Mouse (Mus musculus): ENCODE measurements at regions not wholly inside any gene's neighbourhood (a gene's known extent, or its start where the extent isn't known, plus 50 kb on each side); places are given as distances from the start of the nearest gene placed in this dataset.
"Not testable (repeated sequence)": the region's sequence is repeated elsewhere in the genome, so short reads cannot be mapped to it uniquely, and the experiment has no call there.

DNA sequence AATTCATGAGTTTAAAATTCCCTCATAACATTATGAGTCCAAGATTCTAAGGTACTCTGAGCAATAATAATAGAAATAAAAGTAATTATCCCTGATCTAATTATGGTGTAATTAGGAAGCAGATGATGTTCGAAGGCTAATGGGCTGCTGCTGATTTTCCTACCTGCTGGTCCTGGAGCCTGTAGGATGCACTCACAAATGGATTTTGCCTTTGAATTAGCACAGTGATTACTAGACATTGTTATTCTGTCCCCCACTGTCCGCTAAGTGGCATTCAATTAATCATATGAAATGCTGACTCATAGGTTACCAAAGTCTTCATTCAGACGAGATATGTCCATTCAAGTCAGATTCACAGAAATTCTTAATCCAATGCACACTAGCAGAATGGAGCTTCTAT, 246.0 kb upstream of the Klf6 start:
- Histone ChIP-seq H3K4me1 (ENCODE audit: control insufficient read depth, insufficient read depth, low read length) (peaks cover 9% of the 10 kb centered on the region), H3K4me3 (ENCODE audit: insufficient read depth, low read length) (no peak overlapping the region), H3K27ac (ENCODE audit: insufficient read depth, low read length) (no peak overlapping the region)
- TF ChIP-seq POLR2A (IDR thresholded peaks at IDR 0.05; ENCODE audit: low read depth, low read length) (no peak), CTCF (IDR thresholded peaks at IDR 0.05; ENCODE audit: borderline replicate concordance, insufficient read depth, low read length) (no peak)

GRCm38 (mm10) chr13:5628124-5628523, 233.2 kb upstream of the Klf6 start:
- no peak overlapping the region for H3K4me3 ChIP-seq (ENCODE audit: insufficient read depth, low read length)
- H3K4me1 ChIP-seq (ENCODE audit: control insufficient read depth, insufficient read depth, low read length), result peaks cover 5% of the 10 kb centered on the region; the same call in 1 of the 2 replicates
- no peak overlapping the region for H3K27ac ChIP-seq (ENCODE audit: insufficient read depth, low read length)
- TF ChIP-seq POLR2A (IDR thresholded peaks at IDR 0.05; ENCODE audit: low read depth, low read length) (no peak), CTCF (IDR thresholded peaks at IDR 0.05; ENCODE audit: borderline replicate concordance, insufficient read depth, low read length) (no peak)

DNA sequence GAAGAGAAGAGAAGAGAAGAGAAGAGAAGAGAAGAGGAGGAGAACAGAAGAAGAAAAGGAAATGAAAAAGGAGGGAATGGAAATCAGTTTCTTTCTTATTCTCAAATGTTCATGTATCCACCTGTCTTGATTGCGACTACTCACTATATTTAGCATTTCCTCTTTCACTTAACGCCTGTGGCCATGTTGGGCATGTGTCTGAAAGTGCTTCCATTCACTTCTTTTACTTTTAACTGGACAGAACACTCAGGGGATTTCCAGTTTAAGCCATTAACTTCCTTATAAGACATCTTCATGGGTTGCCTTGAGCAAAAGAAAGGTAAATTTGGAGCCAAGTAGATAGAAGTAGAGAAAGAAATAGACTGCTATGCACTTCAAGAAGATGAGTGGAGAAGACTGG, 226.3 kb upstream of the Klf6 start:
- TF ChIP-seq POLR2A (IDR thresholded peaks at IDR 0.05; ENCODE audit: low read depth, low read length) (no peak), CTCF (IDR thresholded peaks at IDR 0.05; ENCODE audit: borderline replicate concordance, insufficient read depth, low read length) (no peak)
- H3K4me1 ChIP-seq (ENCODE audit: control insufficient read depth, insufficient read depth, low read length), result peaks cover 3% of the 10 kb centered on the region
- no peak overlapping the region for H3K27ac ChIP-seq (ENCODE audit: insufficient read depth, low read length)
- no peak overlapping the region for H3K4me3 ChIP-seq (ENCODE audit: insufficient read depth, low read length)

DNA sequence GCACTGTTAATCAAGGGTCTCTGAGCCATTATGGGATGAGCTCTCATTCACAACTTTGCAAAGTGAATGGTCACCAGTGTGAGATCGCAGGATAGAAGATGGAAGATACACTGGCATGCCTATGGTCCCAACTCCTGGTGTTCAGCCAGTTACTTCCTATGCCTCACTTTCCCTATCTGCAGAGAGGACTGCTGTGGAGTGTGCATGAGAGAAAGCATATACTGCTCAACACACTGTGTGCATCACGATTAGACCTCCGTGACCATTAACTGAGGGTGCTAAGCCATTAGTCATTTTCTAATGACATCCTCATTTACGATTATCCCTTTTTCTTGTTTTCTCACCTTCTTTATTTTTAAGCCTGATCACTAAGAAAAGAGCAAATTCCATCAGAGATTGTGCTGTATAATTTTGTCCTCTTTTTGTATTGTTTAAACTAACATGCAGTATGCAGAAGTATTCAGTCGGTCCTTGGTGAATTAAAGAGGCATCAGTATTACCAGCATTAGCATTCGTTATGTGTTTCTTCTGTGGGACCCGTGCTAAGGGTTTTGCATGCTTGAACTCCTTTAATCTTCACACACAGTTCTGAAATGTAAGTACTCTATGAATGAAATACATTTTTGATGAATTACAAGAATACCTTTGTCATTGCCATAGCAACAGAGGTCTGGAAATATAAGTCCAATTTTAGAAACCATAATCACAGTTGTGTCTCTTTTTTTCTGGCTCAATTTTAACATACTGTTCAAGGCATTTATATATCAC, 219.4 kb upstream of the Klf6 start:
- no peak overlapping the region for H3K27ac ChIP-seq (ENCODE audit: insufficient read depth, low read length)
- TF ChIP-seq POLR2A (IDR thresholded peaks at IDR 0.05; ENCODE audit: low read depth, low read length) (no peak), CTCF (IDR thresholded peaks at IDR 0.05; ENCODE audit: borderline replicate concordance, insufficient read depth, low read length) (no peak)
- H3K4me1 ChIP-seq (ENCODE audit: control insufficient read depth, insufficient read depth, low read length), result peaks cover 5% of the 10 kb centered on the region
- no peak overlapping the region for H3K4me3 ChIP-seq (ENCODE audit: insufficient read depth, low read length)

- no peaks in the 10 kb centered on the region for H3K4me1 ChIP-seq (ENCODE audit: control insufficient read depth, insufficient read depth, low read length)
- no peak overlapping the region for H3K27ac ChIP-seq (ENCODE audit: insufficient read depth, low read length)
- TF ChIP-seq POLR2A (IDR thresholded peaks at IDR 0.05; ENCODE audit: low read depth, low read length) (no peak), CTCF (IDR thresholded peaks at IDR 0.05; ENCODE audit: borderline replicate concordance, insufficient read depth, low read length) (no peak)
- H3K4me3 ChIP-seq (ENCODE audit: insufficient read depth, low read length), result no peak overlapping the region
Measured at GRCm38 (mm10) chr13:5648276-5648675, 213.0 kb upstream of the Klf6 start.

- Histone ChIP-seq H3K4me1 (ENCODE audit: control insufficient read depth, insufficient read depth, low read length) (no peaks in the 10 kb centered on the region), H3K27ac (ENCODE audit: insufficient read depth, low read length) (no peak overlapping the region), H3K4me3 (ENCODE audit: insufficient read depth, low read length) (no peak overlapping the region)
- TF ChIP-seq CTCF (IDR thresholded peaks at IDR 0.05; ENCODE audit: borderline replicate concordance, insufficient read depth, low read length), result no peak
- no peak for TF ChIP-seq POLR2A (IDR thresholded peaks at IDR 0.05; ENCODE audit: low read depth, low read length)
Measured at GRCm38 (mm10) chr13:5657556-5657955, 203.7 kb upstream of the Klf6 start.

GRCm38 (mm10) chr13:5666235-5667007, 194.9 kb upstream of the Klf6 start:
- Histone ChIP-seq H3K4me3 (ENCODE audit: insufficient read depth, low read length) (no peak overlapping the region), H3K27ac (ENCODE audit: insufficient read depth, low read length) (no peak overlapping the region), H3K4me1 (ENCODE audit: control insufficient read depth, insufficient read depth, low read length) (no peaks in the 10 kb centered on the region)
- TF ChIP-seq POLR2A (IDR thresholded peaks at IDR 0.05; ENCODE audit: low read depth, low read length) (no peak), CTCF (IDR thresholded peaks at IDR 0.05; ENCODE audit: borderline replicate concordance, insufficient read depth, low read length) (no peak)

DNA sequence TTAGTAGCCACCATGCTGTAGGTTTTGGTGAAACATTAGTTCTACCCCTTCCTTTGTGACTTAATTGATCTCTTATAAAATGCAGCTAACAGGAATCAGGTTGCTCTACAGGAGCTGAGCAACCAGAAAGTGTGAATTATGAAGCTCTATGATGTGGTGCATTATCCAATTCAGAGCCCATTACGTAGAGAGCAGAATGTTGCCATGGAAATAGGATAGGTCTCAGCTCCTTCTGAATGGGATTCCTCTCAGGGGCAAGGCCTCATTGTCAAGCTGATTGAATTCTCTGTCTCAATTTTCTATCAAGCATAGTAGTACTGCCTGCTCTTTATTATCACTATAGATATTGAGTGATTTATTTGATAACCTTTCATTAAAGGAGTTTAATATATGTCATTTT, 185.6 kb upstream of the Klf6 start:
- TF ChIP-seq POLR2A (IDR thresholded peaks at IDR 0.05; ENCODE audit: low read depth, low read length), result no peak
- no peak for TF ChIP-seq CTCF (IDR thresholded peaks at IDR 0.05; ENCODE audit: borderline replicate concordance, insufficient read depth, low read length)
- no peak overlapping the region for H3K27ac ChIP-seq (ENCODE audit: insufficient read depth, low read length)

GRCm38 (mm10) chr13:5690124-5690523, 171.2 kb upstream of the Klf6 start:
- TF ChIP-seq POLR2A (IDR thresholded peaks at IDR 0.05; ENCODE audit: low read depth, low read length) (no peak), CTCF (IDR thresholded peaks at IDR 0.05; ENCODE audit: borderline replicate concordance, insufficient read depth, low read length) (no peak)

More for the DNA sequence above, 185.6 kb upstream of the Klf6 start:
- no peak overlapping the region for H3K4me3 ChIP-seq (ENCODE audit: insufficient read depth, low read length)
- no peaks in the 10 kb centered on the region for H3K4me1 ChIP-seq (ENCODE audit: control insufficient read depth, insufficient read depth, low read length)

DNA sequence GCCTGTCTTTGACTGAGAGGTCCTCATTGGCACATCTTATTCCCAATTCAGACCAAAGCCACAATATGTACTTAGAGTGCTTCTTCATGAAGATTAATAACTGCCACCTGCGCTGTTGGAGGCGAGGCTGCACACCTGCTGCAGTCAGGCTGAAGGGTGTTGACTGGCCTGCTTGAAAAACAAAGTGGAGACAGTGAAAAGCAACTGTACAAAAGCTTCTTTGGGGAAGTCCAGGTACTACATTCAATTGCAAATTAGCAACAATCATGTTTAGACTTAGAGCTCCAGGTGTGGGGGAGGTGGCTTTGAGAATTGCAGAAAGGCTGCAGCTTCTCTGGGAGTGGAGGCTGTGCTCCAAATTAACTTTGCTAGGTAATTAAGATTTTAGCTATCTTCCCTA, 170.6 kb upstream of the Klf6 start:
- H3K27ac ChIP-seq (ENCODE audit: insufficient read depth, low read length); H3K4me1 ChIP-seq (ENCODE audit: control insufficient read depth, insufficient read depth, low read length): not testable (repeated sequence)

More at GRCm38 (mm10) chr13:5690124-5690523, 171.2 kb upstream of the Klf6 start:
- Histone ChIP-seq H3K4me1 (ENCODE audit: control insufficient read depth, insufficient read depth, low read length) (no peaks in the 10 kb centered on the region), H3K4me3 (ENCODE audit: insufficient read depth, low read length) (no peak overlapping the region), H3K27ac (ENCODE audit: insufficient read depth, low read length) (no peak overlapping the region)

More for the DNA sequence above, 170.6 kb upstream of the Klf6 start:
- not testable (repeated sequence) for H3K4me3 ChIP-seq (ENCODE audit: insufficient read depth, low read length)
